ENCODE assay signal across 8 mouse cellular contexts in the genomic region with DNA sequence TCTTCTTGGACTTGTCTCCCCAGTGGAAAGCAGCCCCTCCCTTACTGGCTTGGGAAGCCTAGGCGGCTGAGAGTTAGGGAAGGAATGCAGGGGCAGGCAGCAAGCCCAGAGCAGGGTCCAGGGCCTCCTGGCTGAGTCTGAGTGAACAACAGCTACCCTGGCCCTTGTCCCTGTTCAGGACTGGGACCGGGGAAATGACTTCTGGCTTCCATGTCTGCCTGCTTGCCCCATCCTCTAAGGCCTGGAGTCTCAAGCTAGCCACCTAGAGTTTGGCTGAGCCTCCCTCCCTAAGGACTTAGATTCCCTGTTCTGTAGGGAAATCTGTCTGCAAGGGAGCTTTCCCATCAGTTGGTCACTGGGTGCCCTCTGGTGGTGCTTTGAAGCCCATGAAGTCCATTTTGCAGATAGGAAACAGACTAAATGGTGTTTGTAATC. TPM values are rescaled to one million over a fixed set of nuclear protein-coding genes. Genes with fewer than 3 reads are reported as not detected.
A peak's percentile ranks its signal among the peaks of the same experiment; 100 is the strongest.
DNase-seq lines count a peak whose midpoint lies in the region; ATAC-seq and TF ChIP-seq lines count a peak whose summit lies in the region.

No protein-coding gene starts in this region.

- peaks cover 9% of the 10 kb centered on the region for H3K36me3 ChIP-seq in heart, embryonic 12.5 days
- peaks cover 17% of the 10 kb centered on the region for H3K36me3 ChIP-seq in hindbrain, embryonic 14.5 days (replicated peaks; ENCODE audit: control insufficient read depth, insufficient read depth)
- no peaks in the 10 kb centered on the region for H3K36me3 ChIP-seq in testis, adult 2 months (ENCODE audit: control insufficient read depth, insufficient read depth, low read length)

- no peak overlapping the region for H3K27ac ChIP-seq in heart, embryonic 12.5 days (ENCODE audit: poor library complexity, severe bottlenecking)
- no peak overlapping the region for H3K27ac ChIP-seq in hindbrain, embryonic 14.5 days
- H3K27ac ChIP-seq in testis, adult 2 months (ENCODE audit: control insufficient read depth, insufficient read depth, low read depth, low read length): no peak overlapping the region

- peak; percentile 27; the same call in 1 of the 2 replicates for TF ChIP-seq CTCF in testis, adult 2 months (IDR thresholded peaks at IDR 0.05; ENCODE audit: control insufficient read depth, insufficient read depth, insufficient replicate concordance, low read depth, low read length)

- TF ChIP-seq POLR2A in testis, adult 2 months (IDR thresholded peaks at IDR 0.05; ENCODE audit: control insufficient read depth, low read depth, low read length): no peak

- no peaks in the 10 kb centered on the region for H3K9me3 ChIP-seq in heart, embryonic 12.5 days (replicated peaks)
- 0 out of 2 replicates have a peak, but pooled peaks cover 5% of the 10 kb centered on the region for H3K9me3 ChIP-seq in hindbrain, embryonic 14.5 days (ENCODE audit: control insufficient read depth, low read length)

- H3K4me2 ChIP-seq in heart, embryonic 12.5 days: no peak overlapping the region; the same call in 1 of the 2 replicates
- H3K4me2 ChIP-seq in hindbrain, embryonic 14.5 days (replicated peaks): peak overlapping the region; percentile 79; the same call in 1 of the 2 replicates

- no peak for ATAC-seq in heart, embryonic 12.5 days (ENCODE audit: insufficient number of reproducible peaks, low FRiP score)
- ATAC-seq in hindbrain, embryonic 14.5 days (ENCODE audit: low FRiP score): no peak; the same call in 1 of the 2 replicates

- whole genome bisulfite sequencing in heart, embryonic 12.5 days: 7% methylated on average over 2 of the region's 2 CpGs
- 14% methylated on average over 2 of the region's 2 CpGs for WGBS in hindbrain, embryonic 14.5 days

- DNase-seq in heart, adult 11 months: peak; percentile 99
- peak; percentile 61 for DNase-seq in R1 (ENCODE audit: low read depth, low spot score)
- peak; percentile 44 for DNase-seq in embryo, embryonic 9.5 days (ENCODE audit: extremely low spot score)
- DNase-seq in hindbrain, embryonic 14.5 days (ENCODE audit: low spot score): peak; percentile 66
- peak; percentile 62 to 71 for DNase-seq in layer of hippocampus, postnatal 36 days
- DNase-seq in lung, postnatal 4 days: peak; percentile 74 to 82

- no peak overlapping the region for H3K9ac ChIP-seq in heart, embryonic 12.5 days
- H3K9ac ChIP-seq in hindbrain, embryonic 14.5 days: no peak overlapping the region

- H3K4me3 ChIP-seq in heart, embryonic 12.5 days: no peak overlapping the region
- H3K4me3 ChIP-seq in hindbrain, embryonic 14.5 days (replicated peaks; ENCODE audit: low read length): no peak overlapping the region
- H3K4me3 ChIP-seq in testis, adult 2 months (ENCODE audit: control insufficient read depth, low read depth, low read length): no peak overlapping the region

- peaks cover 22% of the 10 kb centered on the region for H3K4me1 ChIP-seq in heart, embryonic 12.5 days (replicated peaks)
- H3K4me1 ChIP-seq in hindbrain, embryonic 14.5 days (replicated peaks; ENCODE audit: control insufficient read depth, insufficient read depth, low read length): 0 out of 2 replicates have a peak, but pooled peaks cover 7% of the 10 kb centered on the region
- H3K4me1 ChIP-seq in testis, adult 2 months (ENCODE audit: control insufficient read depth, insufficient read depth, low read length): peaks cover 18% of the 10 kb centered on the region

- peaks cover 13% of the 10 kb centered on the region; the same call in 1 of the 2 replicates for H3K27me3 ChIP-seq in heart, embryonic 12.5 days (replicated peaks)
- H3K27me3 ChIP-seq in hindbrain, embryonic 14.5 days (ENCODE audit: control insufficient read depth, insufficient read depth, low read length): peaks cover 26% of the 10 kb centered on the region
- no peaks in the 10 kb centered on the region for H3K27me3 ChIP-seq in testis, adult 2 months (ENCODE audit: control insufficient read depth, insufficient read depth, low read length)

RNA-seq across cellular contexts. Expression of gene Castor1, which starts 1.3 kb away (rescaled TPM):
- polyA plus RNA-seq in heart, embryonic 12.5 days (2016; fragmentation: Nextera tagmentation; extraction: Ambion mirVana): 3.4 and 3.8 TPM in 2 replicates
- 3.8 and 4.5 TPM in 2 replicates for polyA plus RNA-seq in hindbrain, embryonic 14.5 days (2014; fragmentation: Nextera tagmentation; extraction: Ambion mirVana)
- 1 to 10 TPM; 2.9 to 4.8 TPM for total RNA-seq in layer of hippocampus, postnatal 36 days (2021)
- polyA plus RNA-seq in testis, adult 2 months (2012; rRNA removed): 7.6 and 7.7 TPM in 2 replicates

RNA-seq across cellular contexts. Expression of gene Osm, which starts 16.9 kb away (rescaled TPM):
- polyA plus RNA-seq in heart, embryonic 12.5 days (2016; fragmentation: Nextera tagmentation; extraction: Ambion mirVana): not detected in 2 replicates
- polyA plus RNA-seq in hindbrain, embryonic 14.5 days (2014; fragmentation: Nextera tagmentation; extraction: Ambion mirVana): not detected in 2 replicates
- not detected for total RNA-seq in layer of hippocampus, postnatal 36 days (2021)
- polyA plus RNA-seq in testis, adult 2 months (2012; rRNA removed): not detected in 2 replicates

RNA-seq across cellular contexts. Expression of gene Tbc1d10a, which starts 32.7 kb away (rescaled TPM):
- polyA plus RNA-seq in heart, embryonic 12.5 days (2016; fragmentation: Nextera tagmentation; extraction: Ambion mirVana): 15.6 TPM in 2 replicates
- polyA plus RNA-seq in hindbrain, embryonic 14.5 days (2014; fragmentation: Nextera tagmentation; extraction: Ambion mirVana): 23.7 and 25.6 TPM in 2 replicates
- 10 to 100 TPM; 28.6 TPM for total RNA-seq in layer of hippocampus, postnatal 36 days (2021)
- polyA plus RNA-seq in testis, adult 2 months (2012; rRNA removed): 40.6 and 42.1 TPM in 2 replicates

RNA-seq across cellular contexts. Expression of gene Lif, which starts 38.0 kb away (rescaled TPM):
- 0.24 and 0.63 TPM in 2 replicates for polyA plus RNA-seq in heart, embryonic 12.5 days (2016; fragmentation: Nextera tagmentation; extraction: Ambion mirVana)
- polyA plus RNA-seq in hindbrain, embryonic 14.5 days (2014; fragmentation: Nextera tagmentation; extraction: Ambion mirVana): 0.29 TPM in 1 of 2 replicates, not detected in the other
- 1 to 10 TPM; 1.4 to 1.7 TPM for total RNA-seq in layer of hippocampus, postnatal 36 days (2021)
- polyA plus RNA-seq in testis, adult 2 months (2012; rRNA removed): 0.21 and 0.28 TPM in 2 replicates

RNA-seq across cellular contexts. Expression of gene Sf3a1, which starts 59.2 kb away (rescaled TPM):
- 43.1 and 46.5 TPM in 2 replicates for polyA plus RNA-seq in heart, embryonic 12.5 days (2016; fragmentation: Nextera tagmentation; extraction: Ambion mirVana)
- 49.3 and 54.7 TPM in 2 replicates for polyA plus RNA-seq in hindbrain, embryonic 14.5 days (2014; fragmentation: Nextera tagmentation; extraction: Ambion mirVana)
- 10 to 100 TPM; 74.8 to 76.3 TPM for total RNA-seq in layer of hippocampus, postnatal 36 days (2021)
- polyA plus RNA-seq in testis, adult 2 months (2012; rRNA removed): 32.9 and 35.1 TPM in 2 replicates

Comparison
In these comparisons a context has a peak if more than half of its experiments do, and no peak if none do; other contexts are left out.
1. DNase-seq: peak in every context shown above with its lines; median percentile 99 in heart, adult 11 months; 78 in lung, postnatal 4 days; 66 in layer of hippocampus, postnatal 36 days; 66 in hindbrain, embryonic 14.5 days; 61 in R1; 44 in embryo, embryonic 9.5 days.